Mouse (Mus musculus) intestine, postnatal 0 days (tissue): ENCODE data around the gene Klhl23. TPM values are rescaled to one million over a fixed set of nuclear protein-coding genes. Genes with fewer than 3 reads are reported as not detected.

Source experiments
- ATAC-seq: fragments of 200-750 bp; cut with Nextera tagmentation; 2 replicates; pipeline ENCODE4 v1.8.0; 2017; ENCODE audit warnings: mild to moderate bottlenecking, moderate TSS enrichment, moderate library complexity
- H3K27ac ChIP-seq: fragments of 300-500 bp; sonication (generic); 2 replicates; pipeline ENCODE4 v1.5.1; 2014; ENCODE audit warnings: mild to moderate bottlenecking, low read depth, low read length, moderate library complexity
- H3K27me3 ChIP-seq: fragments of 300-500 bp; sonication (generic); replicated peaks from 2 replicates; pipeline ENCODE4 v1.6.1; 2014; ENCODE audit warnings: low read length, mixed read lengths; ENCODE audit not compliant: control insufficient read depth, insufficient read depth
- H3K36me3 ChIP-seq: fragments of 300-500 bp; sonication (generic); 2 replicates; pipeline ENCODE4 v1.6.1; 2014; ENCODE audit warnings: mild to moderate bottlenecking, moderate library complexity; ENCODE audit not compliant: control insufficient read depth, insufficient read depth
- H3K4me1 ChIP-seq: fragments of 300-500 bp; sonication (generic); replicated peaks from 2 replicates; pipeline ENCODE4 v1.6.1; 2014; ENCODE audit warnings: antibody characterized with exemption, low read length, mixed read lengths; ENCODE audit not compliant: control insufficient read depth, insufficient read depth
- H3K4me2 ChIP-seq: fragments of 300-500 bp; sonication (generic); replicated peaks from 2 replicates; pipeline ENCODE4 v1.6.1; 2014; ENCODE audit warnings: low read depth, mild to moderate bottlenecking, moderate library complexity
- H3K4me3 ChIP-seq: fragments of 300-500 bp; sonication (generic); 2 replicates; pipeline ENCODE4 v1.5.1; 2014; ENCODE audit warnings: low read depth, low read length
- H3K9ac ChIP-seq: fragments of 300-500 bp; sonication (generic); 2 replicates; pipeline ENCODE4 v1.6.1; 2014; ENCODE audit warnings: mild to moderate bottlenecking, low read depth, low read length
- H3K9me3 ChIP-seq: fragments of 300-500 bp; sonication (generic); 2 replicates; pipeline ENCODE4 v1.6.1; 2016; ENCODE audit warnings: mixed run types; ENCODE audit not compliant: control insufficient read depth
- CTCF ChIP-seq: sonication (generic); IDR thresholded peaks from 2 replicates; pipeline ENCODE4 v1.5.1; 2016; ENCODE audit warnings: low read depth, mild to moderate bottlenecking, control low read depth, antibody characterized with exemption, moderate library complexity
- WGBS: fragments of 180-500 bp; shearing (Covaris S2); extraction: QIAGEN DNeasy Blood & Tissue Kit; methylation state at CpG from one replicate; pipeline ENCODE4 v1.1.7; 2014; 5-methylcytosine and 5-hydroxymethylcytosine counted together
- polyA plus RNA-seq: library from polyadenylated mRNA; unstranded; fragments of >200 nt; fragmentation: Nextera tagmentation; extraction: Ambion mirVana; gene quantifications from 2 replicates; pipeline ENCODE4 v1.2.1, GENCODE M21; 2015

Klhl23 gene
- polyA plus RNA-seq, result 17.3 and 21.3 TPM in 2 replicates

DNA sequence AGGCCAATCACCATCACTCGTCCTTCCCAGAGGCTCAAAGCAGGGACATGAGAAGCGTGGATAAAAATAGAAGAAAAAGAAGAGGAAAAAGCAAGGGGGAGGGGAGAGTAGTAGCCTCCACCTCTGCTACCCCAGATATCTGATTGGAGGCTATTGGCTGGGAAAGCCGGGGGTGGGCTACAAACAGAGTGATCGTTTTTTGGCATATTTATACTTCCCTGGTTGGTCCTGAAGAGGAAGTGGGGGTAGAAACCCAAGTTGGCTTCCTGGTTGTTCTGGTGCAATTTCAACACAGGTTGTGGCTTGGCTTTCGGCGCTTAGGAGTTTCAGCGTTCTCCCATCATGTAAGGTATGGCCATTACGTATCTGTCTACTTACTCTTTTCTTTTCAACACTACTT lies at the start of gene Klhl23:
Klhl23 (plus strand) TSS at position 234 of the 400 bp plus-strand sequence.
- Histone ChIP-seq H3K9me3 (no peaks in the 10 kb centered on the region), H3K27ac (peak within 1 kb of the TSS; percentile 91), H3K27me3 (no peaks in the 10 kb centered on the region), H3K36me3 (no peaks in the 10 kb centered on the region), H3K9ac (peak within 1 kb of the TSS; percentile 88), H3K4me2 (peak within 1 kb of the TSS; percentile 97), H3K4me3 (peak within 1 kb of the TSS; percentile 83), H3K4me1 (peaks cover 6% of the 10 kb centered on the region; the same call in 1 of the 2 replicates)
- WGBS, result 6% methylated on average over 8 of the region's 8 CpGs
- no peak for ATAC-seq
- TF ChIP-seq CTCF, result no peak

DNA sequence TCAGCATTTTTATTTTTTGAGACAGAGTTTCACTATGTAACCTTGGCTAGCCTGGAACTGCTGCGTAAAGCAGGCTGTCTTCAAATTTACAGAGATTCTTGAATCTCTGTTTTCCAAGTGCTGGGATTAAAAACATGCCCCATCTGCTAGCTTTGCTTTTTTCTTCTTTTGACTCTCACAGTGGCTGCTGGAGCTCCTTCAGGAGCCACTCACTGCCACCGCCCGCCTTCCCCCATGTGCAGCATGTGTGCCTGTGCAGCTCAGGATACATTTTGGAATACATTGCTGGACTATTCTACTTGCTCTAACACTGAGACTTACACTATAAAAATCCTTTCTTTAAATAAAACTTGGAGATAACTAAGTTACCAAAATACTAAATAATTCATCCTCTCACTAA lies 48.4 kb upstream of the Klhl23 start:
- no peaks in the 10 kb centered on the region for H3K36me3 ChIP-seq
- no peak overlapping the region for H3K4me3 ChIP-seq
- no peaks in the 10 kb centered on the region for H3K4me1 ChIP-seq
- 96% methylated on average over 3 of the region's 3 CpGs for WGBS
- H3K9me3 ChIP-seq, result no peaks in the 10 kb centered on the region
- ATAC-seq, result no peak
- no peak overlapping the region for H3K9ac ChIP-seq
- no peak for TF ChIP-seq CTCF
- H3K27ac ChIP-seq, result no peak overlapping the region
- no peak overlapping the region for H3K4me2 ChIP-seq
- no peaks in the 10 kb centered on the region for H3K27me3 ChIP-seq

GRCm38 (mm10) chr2:69777985-69778835 lies 43.5 kb upstream of the Klhl23 start:
- no peak for TF ChIP-seq CTCF
- H3K9ac ChIP-seq, result no peak overlapping the region
- H3K27ac ChIP-seq, result no peak overlapping the region
- no peaks in the 10 kb centered on the region for H3K36me3 ChIP-seq
- H3K4me2 ChIP-seq, result no peak overlapping the region
- ATAC-seq, result no peak
- no peaks in the 10 kb centered on the region for H3K4me1 ChIP-seq
- H3K27me3 ChIP-seq, result no peaks in the 10 kb centered on the region
- no peaks in the 10 kb centered on the region for H3K9me3 ChIP-seq
- 69% methylated on average over 7 of the region's 7 CpGs for WGBS
- no peak overlapping the region for H3K4me3 ChIP-seq

DNA sequence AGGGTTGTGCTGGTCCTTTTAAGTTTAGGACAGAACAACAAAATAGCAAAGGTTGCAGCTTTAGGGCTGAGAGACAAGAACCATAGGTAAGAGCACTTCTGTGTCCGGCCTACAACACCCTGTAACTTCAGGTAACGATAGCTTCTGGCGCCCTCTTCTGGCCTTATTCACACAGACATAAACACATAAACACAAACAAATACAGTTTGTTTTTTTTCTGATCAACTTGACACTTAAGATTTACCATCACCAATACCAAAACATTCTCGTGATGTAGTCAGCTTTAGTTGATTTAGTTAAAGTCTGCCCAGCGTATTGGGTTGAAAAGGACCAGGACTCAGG lies 42.9 kb upstream of the Klhl23 start:
- H3K4me3 ChIP-seq, result no peak overlapping the region
- no peak overlapping the region for H3K4me2 ChIP-seq
- H3K27me3 ChIP-seq, result no peaks in the 10 kb centered on the region
- peak; percentile 58 for TF ChIP-seq CTCF
- H3K36me3 ChIP-seq, result no peaks in the 10 kb centered on the region
- H3K9me3 ChIP-seq, result no peaks in the 10 kb centered on the region
- H3K4me1 ChIP-seq, result no peaks in the 10 kb centered on the region
- no peak overlapping the region for H3K9ac ChIP-seq
- 52% methylated on average over 5 of the region's 5 CpGs for WGBS
- no peak for ATAC-seq
- no peak overlapping the region for H3K27ac ChIP-seq

DNA sequence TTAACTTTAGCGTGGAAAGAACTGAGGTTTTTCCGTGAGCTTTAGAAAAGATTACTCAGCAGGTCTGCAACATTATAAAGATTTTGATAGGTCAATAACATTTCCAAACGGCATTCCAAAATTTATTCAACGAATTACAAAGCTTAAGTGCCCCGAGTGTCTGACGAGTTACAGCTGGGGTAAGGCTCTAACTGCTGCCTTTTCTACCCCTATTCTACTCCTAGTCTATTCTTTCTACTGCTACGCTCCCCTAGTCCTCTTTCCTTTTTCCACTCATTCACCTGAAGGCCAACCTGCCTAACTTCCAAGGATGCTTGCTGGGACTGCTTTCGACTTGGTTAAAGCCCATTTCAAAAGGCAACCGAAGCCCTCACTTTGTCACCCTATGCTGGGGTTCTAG lies 32.8 kb upstream of the Klhl23 start:
- Histone ChIP-seq H3K27ac (no peak overlapping the region), H3K4me1 (no peaks in the 10 kb centered on the region), H3K36me3 (peaks cover 11% of the 10 kb centered on the region), H3K4me2 (peak overlapping the region; percentile 75), H3K27me3 (no peaks in the 10 kb centered on the region), H3K9ac (no peak overlapping the region), H3K9me3 (no peaks in the 10 kb centered on the region), H3K4me3 (peak overlapping the region; percentile 57)
- TF ChIP-seq CTCF, result no peak
- peak; percentile 10; the same call in 1 of the 2 replicates for ATAC-seq
- 23% methylated on average over 9 of the region's 9 CpGs for WGBS

GRCm38 (mm10) chr2:69789429-69790069 lies 32.2 kb upstream of the Klhl23 start, which contains the start of the genes Ccdc173 and Phospho2:
TSS of gene Ccdc173 (minus strand) at chr2:69789575.
TSS of gene Phospho2 (plus strand) at chr2:69789623.
- peaks cover 11% of the 10 kb centered on the region for H3K36me3 ChIP-seq
- peak within 1 kb of the TSS; percentile 84 for H3K27ac ChIP-seq
- ATAC-seq, result peak; percentile 94
- H3K4me3 ChIP-seq, result peak within 1 kb of the TSS; percentile 57
- H3K9me3 ChIP-seq, result no peaks in the 10 kb centered on the region
- H3K4me2 ChIP-seq, result peak within 1 kb of the TSS; percentile 75
- peak within 1 kb of the TSS; percentile 59 for H3K9ac ChIP-seq
- no peaks in the 10 kb centered on the region for H3K4me1 ChIP-seq
- no peaks in the 10 kb centered on the region for H3K27me3 ChIP-seq
- 2% methylated on average over 48 of the region's 48 CpGs for WGBS
- no peak for TF ChIP-seq CTCF
